10 mouse cellular contexts compared by ENCODE assay signal in genomic region chr9:110922759-110923158, GRCm38 (mm10). TPM values are rescaled to one million over a fixed set of nuclear protein-coding genes. Genes with fewer than 3 reads are reported as not detected.
DNase-seq lines count a peak whose midpoint lies in the region; ATAC-seq and TF ChIP-seq lines count a peak whose summit lies in the region.
"Had no signal": no experiment of that assay in that cellular context is flagged by ENCODE, and none has a peak within 500 bp of the region (broad histone marks: within the 10 kb centered on the region; RNA-seq: fewer than 3 reads in every experiment).

No protein-coding gene starts in this region.

- no peaks in the 10 kb centered on the region for H3K4me1 ChIP-seq in hindbrain, embryonic 14.5 days (replicated peaks; ENCODE audit: control insufficient read depth, insufficient read depth, low read length)
- 0 out of 2 replicates have a peak, but pooled peaks cover 5% of the 10 kb centered on the region for H3K4me1 ChIP-seq in hindbrain, embryonic 12.5 days
- 0 out of 4 replicates have a peak, but pooled peaks cover 3 to 4% of the 10 kb centered on the region in 2 experiments for H3K4me1 ChIP-seq in heart, embryonic 14.5 days (ENCODE audit: control insufficient read depth in 2 of 2, insufficient read depth in 2 of 2, low read length in 2 of 2)
- H3K4me1 ChIP-seq: neural tube, embryonic 12.5 days had no signal

- H3K27me3 ChIP-seq in hindbrain, embryonic 14.5 days (ENCODE audit: control insufficient read depth, insufficient read depth, low read length), result no peaks in the 10 kb centered on the region
- H3K27me3 ChIP-seq in hindbrain, embryonic 12.5 days, result no peaks in the 10 kb centered on the region
- H3K27me3 ChIP-seq in Patski, result peaks cover 8% of the 10 kb centered on the region
- no peaks in the 10 kb centered on the region for H3K27me3 ChIP-seq in heart, embryonic 14.5 days (ENCODE audit: control insufficient read depth, insufficient read depth, low read length)

- H3K4me2 ChIP-seq in hindbrain, embryonic 14.5 days (replicated peaks), result no peak overlapping the region
- no peak overlapping the region for H3K4me2 ChIP-seq in hindbrain, embryonic 12.5 days (replicated peaks)
- H3K4me2 ChIP-seq in heart, embryonic 14.5 days (ENCODE audit: low read length), result 0 out of 2 replicates have a peak overlapping the region, but pooled peaks have one; percentile 18
- H3K4me2 ChIP-seq: neural tube, embryonic 12.5 days had no signal

- CTCF ChIA-PET in Patski (lab: Charles Lee), result interaction anchor here (0.7 to 2.4 kb wide), 31 partner anchors 8 to 159 kb away, joined by 3 to 38 read pairs (median 5); partner anchors contain the start of gene Lrrc2

- ATAC-seq in hindbrain, embryonic 14.5 days (ENCODE audit: low FRiP score), result no peak
- no peak for ATAC-seq in hindbrain, embryonic 12.5 days (ENCODE audit: low FRiP score)
- no peak for ATAC-seq in Patski
- no peak for ATAC-seq in heart, embryonic 14.5 days (ENCODE audit: insufficient number of reproducible peaks, insufficient read depth, low FRiP score, low read depth)

- POLR2A ChIA-PET in Patski (lab: Charles Lee), result no interaction called here

- H3K36me3 ChIP-seq in hindbrain, embryonic 14.5 days (replicated peaks; ENCODE audit: control insufficient read depth, insufficient read depth), result no peaks in the 10 kb centered on the region
- H3K36me3 ChIP-seq in hindbrain, embryonic 12.5 days, result no peaks in the 10 kb centered on the region
- H3K36me3 ChIP-seq in heart, embryonic 14.5 days (ENCODE audit: control insufficient read depth, insufficient read depth, low read length), result no peaks in the 10 kb centered on the region
- H3K36me3 ChIP-seq: neural tube, embryonic 12.5 days had no signal

- DNase-seq in hindbrain, embryonic 14.5 days (ENCODE audit: low spot score), result peak; percentile 86
- DNase-seq in Patski (ENCODE audit: low read depth, low spot score), result peak; percentile 7
- DNase-seq in cerebellum, postnatal 36 days, result peak; percentile 51 to 55
- DNase-seq in left cerebral cortex, postnatal 4 days, result peak; percentile 89
- peak; percentile 69 for DNase-seq in ovary, postnatal 14 days (ENCODE audit: low spot score)
- DNase-seq in thymus, postnatal 14 days, result peak; percentile 87

- TF ChIP-seq CTCF in Patski (IDR thresholded peaks at IDR 0.05), result peak; percentile 96

- in situ Hi-C loops in Patski (cut with MboI; ENCODE audit: low pct_unique_long_range_greater_than_20kb), result no loop called here

- 19% methylated on average over 7 of the region's 7 CpGs for WGBS in hindbrain, embryonic 14.5 days
- WGBS in hindbrain, embryonic 12.5 days, result 19% methylated on average over 7 of the region's 7 CpGs
- WGBS in heart, embryonic 14.5 days, result 7% methylated on average over 7 of the region's 7 CpGs

- H3K9me3 ChIP-seq in hindbrain, embryonic 14.5 days (ENCODE audit: control insufficient read depth, low read length), result no peaks in the 10 kb centered on the region
- H3K9me3 ChIP-seq in hindbrain, embryonic 12.5 days (replicated peaks), result no peaks in the 10 kb centered on the region
- no peaks in the 10 kb centered on the region for H3K9me3 ChIP-seq in heart, embryonic 14.5 days (ENCODE audit: control insufficient read depth, low read length)
- H3K9me3 ChIP-seq: neural tube, embryonic 12.5 days had no signal

- intact Hi-C loops in left cerebral cortex, postnatal 4 days (cut with DNase I), result no loop called here

- H3K4me3 ChIP-seq in hindbrain, embryonic 14.5 days (replicated peaks; ENCODE audit: low read length), result no peak overlapping the region
- H3K4me3 ChIP-seq in hindbrain, embryonic 12.5 days, result no peak overlapping the region
- H3K4me3 ChIP-seq in heart, embryonic 14.5 days (ENCODE audit: control insufficient read depth in 1 of 2, insufficient read depth in 1 of 2, low read depth in 1 of 2, low read length in 2 of 2), result no peak overlapping the region
- H3K4me3 ChIP-seq: erythroblast, embryonic 14.5 days; neural tube, embryonic 12.5 days had no signal

- H3K9ac ChIP-seq in hindbrain, embryonic 14.5 days, result no peak overlapping the region
- H3K9ac ChIP-seq in hindbrain, embryonic 12.5 days, result no peak overlapping the region
- H3K9ac ChIP-seq in heart, embryonic 14.5 days (ENCODE audit: low read length), result no peak overlapping the region
- H3K9ac ChIP-seq: neural tube, embryonic 12.5 days had no signal

- no peak overlapping the region for H3K27ac ChIP-seq in hindbrain, embryonic 14.5 days
- no peak overlapping the region for H3K27ac ChIP-seq in hindbrain, embryonic 12.5 days
- H3K27ac ChIP-seq in heart, embryonic 14.5 days (replicated peaks in 1 of 2; ENCODE audit: control insufficient read depth in 1 of 2, insufficient read depth in 1 of 2, low read depth in 2 of 2, low read length in 2 of 2), result no peak overlapping the region
- H3K27ac ChIP-seq: neural tube, embryonic 12.5 days had no signal

RNA-seq across cellular contexts. Expression of gene Fam240a, which starts 6.1 kb away (rescaled TPM):
- not detected in 2 replicates for polyA plus RNA-seq in hindbrain, embryonic 14.5 days (2014; fragmentation: Nextera tagmentation; extraction: Ambion mirVana)
- polyA plus RNA-seq in hindbrain, embryonic 12.5 days (2016; fragmentation: Nextera tagmentation; extraction: Ambion mirVana), result not detected in 2 replicates
- polyA plus RNA-seq in Patski (2021), result not detected
- polyA plus RNA-seq in heart, embryonic 14.5 days (2014; fragmentation: Nextera tagmentation; extraction: Ambion mirVana), result not detected in 2 replicates
- not detected for total RNA-seq in left cerebral cortex, postnatal 4 days (2021)
- polyA plus RNA-seq: erythroblast, embryonic 14.5 days; neural tube, embryonic 12.5 days had no signal

RNA-seq across cellular contexts. Expression of gene Tdgf1, which starts 23.2 kb away (rescaled TPM):
- 0.14 and 0.40 TPM in 2 replicates for polyA plus RNA-seq in hindbrain, embryonic 14.5 days (2014; fragmentation: Nextera tagmentation; extraction: Ambion mirVana)
- not detected in 2 replicates for polyA plus RNA-seq in hindbrain, embryonic 12.5 days (2016; fragmentation: Nextera tagmentation; extraction: Ambion mirVana)
- polyA plus RNA-seq in Patski (2021), result not detected
- not detected in 2 replicates for polyA plus RNA-seq in heart, embryonic 14.5 days (2014; fragmentation: Nextera tagmentation; extraction: Ambion mirVana)
- total RNA-seq in left cerebral cortex, postnatal 4 days (2021), result under 1 TPM in 1 of 2 experiments, not detected in 1; 0.54 TPM
- polyA plus RNA-seq: erythroblast, embryonic 14.5 days; neural tube, embryonic 12.5 days had no signal

RNA-seq across cellular contexts. Expression of gene Lrrc2, which starts 28.6 kb away (rescaled TPM):
- 0.86 and 1.0 TPM in 2 replicates for polyA plus RNA-seq in hindbrain, embryonic 14.5 days (2014; fragmentation: Nextera tagmentation; extraction: Ambion mirVana)
- 0.09 and 0.12 TPM in 2 replicates for polyA plus RNA-seq in hindbrain, embryonic 12.5 days (2016; fragmentation: Nextera tagmentation; extraction: Ambion mirVana)
- not detected for polyA plus RNA-seq in Patski (2021)
- 5.0 and 5.4 TPM in 2 replicates for polyA plus RNA-seq in heart, embryonic 14.5 days (2014; fragmentation: Nextera tagmentation; extraction: Ambion mirVana)
- total RNA-seq in left cerebral cortex, postnatal 4 days (2021), result under 1 TPM; 0.46 to 0.48 TPM
- polyA plus RNA-seq: erythroblast, embryonic 14.5 days had no signal

RNA-seq across cellular contexts. Expression of gene Tmie, which starts 42.8 kb away (rescaled TPM):
- 2.3 and 2.4 TPM in 2 replicates for polyA plus RNA-seq in hindbrain, embryonic 14.5 days (2014; fragmentation: Nextera tagmentation; extraction: Ambion mirVana)
- 1.1 and 1.2 TPM in 2 replicates for polyA plus RNA-seq in hindbrain, embryonic 12.5 days (2016; fragmentation: Nextera tagmentation; extraction: Ambion mirVana)
- 5.1 TPM for polyA plus RNA-seq in Patski (2021)
- polyA plus RNA-seq in heart, embryonic 14.5 days (2014; fragmentation: Nextera tagmentation; extraction: Ambion mirVana), result 0.16 and 0.20 TPM in 2 replicates
- total RNA-seq in left cerebral cortex, postnatal 4 days (2021), result 1 to 10 TPM; 2.8 to 3.4 TPM
- polyA plus RNA-seq: erythroblast, embryonic 14.5 days had no signal

RNA-seq across cellular contexts. Expression of gene Als2cl, which starts 43.1 kb away (rescaled TPM):
- polyA plus RNA-seq in hindbrain, embryonic 14.5 days (2014; fragmentation: Nextera tagmentation; extraction: Ambion mirVana), result 1.4 and 1.9 TPM in 2 replicates
- 1.5 and 1.9 TPM in 2 replicates for polyA plus RNA-seq in hindbrain, embryonic 12.5 days (2016; fragmentation: Nextera tagmentation; extraction: Ambion mirVana)
- polyA plus RNA-seq in Patski (2021), result 69.4 TPM
- polyA plus RNA-seq in heart, embryonic 14.5 days (2014; fragmentation: Nextera tagmentation; extraction: Ambion mirVana), result 1.1 and 1.6 TPM in 2 replicates
- 1 to 10 TPM; 4.4 to 5.9 TPM for total RNA-seq in left cerebral cortex, postnatal 4 days (2021)

Comparison
In these comparisons a context has a peak if more than half of its experiments do, and no peak if none do; other contexts are left out.
1. DNase-seq: peak in every context shown above with its lines; median percentile 89 in left cerebral cortex, postnatal 4 days; 87 in thymus, postnatal 14 days; 86 in hindbrain, embryonic 14.5 days; 69 in ovary, postnatal 14 days; 53 in cerebellum, postnatal 36 days; 7 in Patski.